Mouse (Mus musculus): ENCODE measurements around the gene Ptn.

- TF ChIP-seq CTCF (IDR thresholded peaks at IDR 0.05; ENCODE audit: low read depth), result no peak
- TF ChIP-seq EP300 (IDR thresholded peaks at IDR 0.05; ENCODE audit: low read depth), result no peak
Observed at GRCm38 (mm10) chr6:36772541-36772940, 37.5 kb downstream of the Ptn start.
